Mouse (Mus musculus) liver, adult (tissue): ENCODE results near the gene Atp1b3.

Source experiments
- GATA4 ChIP-seq: IDR thresholded peaks from 2 replicates; pipeline ENCODE4 v1.6.1; 2014; ENCODE audit warnings: mild to moderate bottlenecking, low read length; ENCODE audit not compliant: insufficient replicate concordance

The Atp1b3 gene

GRCm38 (mm10) chr9:96377096-96377495 lies 12.9 kb upstream of the Atp1b3 start:
- TF ChIP-seq GATA4, result no peak

- TF ChIP-seq GATA4, result no peak
Measured at GRCm38 (mm10) chr9:96375819-96376218, 11.6 kb upstream of the Atp1b3 start.

DNA sequence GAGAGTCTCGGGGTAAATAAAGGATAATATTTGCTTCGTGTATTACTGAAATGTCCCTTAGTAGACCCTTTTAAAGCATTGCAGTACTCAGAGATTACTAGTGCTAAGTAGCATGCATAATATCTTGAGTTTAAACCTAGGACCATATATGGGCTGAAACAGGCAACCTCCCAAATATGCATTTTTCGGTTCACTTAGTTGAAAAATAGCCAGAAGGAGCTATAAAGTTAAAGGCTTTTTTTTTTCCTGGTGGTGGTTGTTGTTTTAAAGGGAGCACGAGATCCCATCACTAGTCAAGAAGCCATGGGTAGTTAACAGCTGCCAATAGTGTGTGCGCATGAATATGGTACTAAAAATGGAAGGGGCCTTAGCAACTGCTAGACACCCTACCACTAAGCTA lies 6.8 kb upstream of the Atp1b3 start:
- TF ChIP-seq GATA4, result no peak

- TF ChIP-seq GATA4, result no peak
Measured at GRCm38 (mm10) chr9:96369654-96370384, 5.6 kb upstream of the Atp1b3 start.

DNA sequence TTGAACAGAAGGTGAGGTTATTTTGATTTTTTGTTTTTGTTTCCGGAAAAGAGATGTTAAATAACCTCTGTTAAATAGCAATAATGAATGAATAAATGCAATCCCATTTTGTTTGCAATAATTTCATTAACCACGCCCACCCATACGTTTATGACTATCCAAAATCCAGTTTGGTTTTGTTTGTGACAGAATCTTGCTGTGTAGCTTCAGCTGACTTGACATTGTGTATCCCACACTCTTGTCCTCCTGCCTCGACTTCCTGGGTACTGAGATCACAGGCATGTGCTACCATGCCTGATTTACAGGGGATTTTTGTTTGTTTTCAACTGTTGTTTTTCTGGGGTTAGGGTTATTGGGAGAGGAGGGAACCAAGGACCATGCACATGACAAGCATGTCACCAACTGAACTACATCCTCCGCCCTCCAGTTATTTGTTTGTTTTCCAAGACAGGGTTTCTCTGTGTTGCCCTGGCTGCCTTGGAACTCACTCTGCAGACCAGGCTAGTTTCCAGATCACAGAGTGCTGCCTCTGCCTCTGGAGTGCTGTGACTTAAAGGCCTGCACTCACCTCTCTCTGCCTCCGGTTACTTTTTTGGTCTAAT lies 1.1 kb upstream of the Atp1b3 start:
- no peak for TF ChIP-seq GATA4

GRCm38 (mm10) chr9:96363581-96364140 lies 581 bp downstream of the Atp1b3 start:
- peak; percentile 69; the same call in 1 of the 2 replicates for TF ChIP-seq GATA4

DNA sequence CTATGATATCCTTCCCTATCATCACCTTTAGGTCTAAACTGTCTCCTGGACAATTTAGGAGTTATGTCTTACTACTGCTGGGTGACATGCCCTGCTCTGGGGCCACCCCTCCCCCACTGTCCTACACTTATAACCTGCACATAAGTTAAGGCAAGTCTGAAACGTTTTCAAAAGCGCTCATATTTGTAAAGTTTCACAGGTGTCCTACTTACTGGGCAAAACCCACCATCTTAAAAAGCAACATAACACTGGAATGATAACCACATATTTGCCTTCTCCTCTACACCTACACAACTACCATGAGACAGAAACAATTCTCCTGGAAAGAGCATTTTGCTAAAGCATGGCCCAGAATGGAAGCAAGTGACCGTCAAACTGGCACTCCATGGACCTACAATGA lies 4.2 kb downstream of the Atp1b3 start:
- no peak for TF ChIP-seq GATA4

GRCm38 (mm10) chr9:96353799-96354198 lies 10.4 kb downstream of the Atp1b3 start:
- no peak for TF ChIP-seq GATA4

DNA sequence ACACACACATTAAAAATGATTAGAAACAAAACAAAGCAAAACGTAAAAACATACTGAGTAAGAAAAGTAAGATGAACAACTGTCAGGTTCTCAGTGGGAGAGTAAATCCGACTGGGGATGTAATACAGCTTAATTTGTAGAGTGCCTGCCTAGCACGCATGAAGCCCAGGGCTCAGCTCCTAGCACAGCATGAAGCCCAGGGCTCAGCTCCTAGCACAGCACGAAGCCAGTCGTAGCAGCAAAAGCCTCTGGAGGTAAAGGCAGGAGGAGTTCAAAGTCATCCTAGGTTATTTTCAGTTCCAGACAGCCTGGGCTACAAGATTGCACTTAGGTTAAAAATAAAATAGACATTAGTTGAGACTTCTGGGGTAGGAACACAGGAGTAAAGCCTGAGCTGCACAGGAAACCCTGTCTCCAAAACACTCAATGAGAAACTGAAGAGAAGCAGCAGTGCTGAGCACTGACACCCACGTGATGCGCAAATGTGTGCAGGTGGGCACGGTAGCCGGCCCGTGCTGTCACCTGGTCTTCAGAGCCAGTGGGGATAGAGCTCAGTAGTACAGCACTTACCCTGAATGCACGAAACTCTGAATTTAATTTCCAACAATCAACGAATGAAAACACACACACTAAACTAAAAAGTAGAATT lies 11.0 kb downstream of the Atp1b3 start:
- TF ChIP-seq GATA4, result no peak

DNA sequence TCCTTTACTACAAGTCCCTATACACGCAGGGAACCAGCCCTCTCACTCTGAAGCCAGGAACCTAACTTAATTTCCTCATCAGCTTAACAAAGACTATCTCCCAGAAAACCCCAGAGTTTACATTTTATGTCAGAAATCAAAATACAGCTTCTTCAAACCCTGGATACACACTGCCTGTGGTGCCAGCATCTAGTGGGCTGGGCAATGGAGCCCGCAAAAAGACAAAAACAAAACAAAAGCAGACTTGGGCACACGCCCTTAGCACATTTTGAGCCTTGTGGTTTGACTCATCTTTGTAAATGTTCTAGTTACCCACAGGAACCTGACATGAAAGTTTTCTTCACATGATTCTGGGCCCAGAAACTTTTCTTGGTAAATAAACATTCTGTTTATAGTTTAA lies 13.8 kb downstream of the Atp1b3 start:
- no peak for TF ChIP-seq GATA4

DNA sequence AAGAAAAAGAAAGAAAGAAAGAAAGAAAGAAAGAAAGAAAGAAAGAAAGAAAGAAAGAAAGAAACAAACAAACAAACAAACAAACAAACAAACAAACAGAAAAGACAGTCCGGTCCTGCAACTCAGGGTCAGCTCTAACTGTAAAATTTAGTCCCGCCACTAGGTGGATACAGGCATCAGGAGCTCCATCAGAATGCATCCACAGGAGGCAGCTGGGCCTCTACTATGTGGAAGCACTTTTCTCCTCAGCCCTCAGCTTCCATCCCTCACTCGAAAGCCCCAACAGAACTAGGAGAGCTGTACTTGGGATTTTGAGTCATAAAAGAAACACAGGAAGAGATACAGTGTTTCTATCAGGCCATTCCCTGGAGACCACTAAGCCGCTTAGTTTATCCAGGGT lies 14.2 kb downstream of the Atp1b3 start:
- no peak for TF ChIP-seq GATA4

DNA sequence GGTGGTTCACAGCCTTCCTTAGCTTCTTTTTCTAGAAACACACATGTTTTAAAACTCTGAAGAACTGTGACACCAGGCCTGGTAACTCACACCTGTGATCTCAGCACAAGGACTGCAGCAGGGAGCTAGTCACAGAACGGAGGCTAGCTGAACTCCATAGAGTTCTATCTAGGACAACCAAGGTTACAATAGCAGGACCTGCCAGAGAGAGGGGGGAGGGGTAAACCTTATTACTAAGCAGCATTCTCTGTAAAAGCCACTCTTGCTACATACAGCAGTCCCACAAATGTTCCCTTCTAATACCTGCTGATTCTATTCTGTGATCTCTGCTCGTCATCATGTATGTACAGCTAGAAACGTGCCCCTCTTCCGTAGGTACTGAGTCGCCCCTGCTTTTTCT lies 15.4 kb downstream of the Atp1b3 start:
- no peak for TF ChIP-seq GATA4

GRCm38 (mm10) chr9:96345750-96346149 lies 18.5 kb downstream of the Atp1b3 start:
- no peak for TF ChIP-seq GATA4

GRCm38 (mm10) chr9:96331146-96331545 lies 33.1 kb downstream of the Atp1b3 start:
- no peak for TF ChIP-seq GATA4

GRCm38 (mm10) chr9:96328226-96328625 lies 36.0 kb downstream of the Atp1b3 start:
- TF ChIP-seq GATA4, result no peak

DNA sequence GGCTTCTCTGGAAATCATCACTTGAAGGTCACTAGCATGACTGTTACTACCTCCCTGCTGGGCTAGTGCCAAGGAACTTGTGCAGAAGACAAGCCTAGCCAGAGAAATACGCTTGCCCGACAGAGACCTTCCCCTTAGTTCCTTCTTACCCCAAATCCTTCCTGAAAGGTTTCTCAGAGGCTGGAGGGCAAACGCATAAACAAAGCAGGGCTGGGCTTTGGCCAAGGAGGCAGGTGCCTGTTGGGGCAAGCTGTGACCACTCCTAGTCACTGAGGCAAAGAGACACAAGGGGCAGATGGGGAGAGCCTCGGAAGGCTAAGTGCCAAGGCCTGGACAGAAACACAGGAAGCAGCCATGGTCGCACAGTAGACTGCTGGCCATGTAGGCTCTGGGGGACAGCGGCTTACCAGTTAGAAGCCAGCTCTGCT lies 37.7 kb downstream of the Atp1b3 start:
- TF ChIP-seq GATA4, result no peak
